Mouse (Mus musculus): Measurements from ENCODE around the gene Nphp4.

The Nphp4 gene

GRCm38 (mm10) chr4:152476427-152477023, at the start of gene Nphp4:
Nphp4 (plus strand) TSS chr4:152476706.
- DNase-seq, result peak; percentile 61

GRCm38 (mm10) chr4:152428259-152428658, 48.2 kb upstream of the Nphp4 start:
- no peak for DNase-seq

GRCm38 (mm10) chr4:152432308-152432707, 44.2 kb upstream of the Nphp4 start:
- DNase-seq, result peak; percentile 27

GRCm38 (mm10) chr4:152434836-152435235, 41.7 kb upstream of the Nphp4 start:
- peak; percentile 88 for DNase-seq

- DNase-seq, result peak; percentile 80
These were observed 41.3 kb upstream of the Nphp4 start for GRCm38 (mm10) chr4:152435255-152435654.

GRCm38 (mm10) chr4:152440882-152441281, 35.6 kb upstream of the Nphp4 start:
- DNase-seq, result no peak

- DNase-seq, result no peak
These were observed 35.0 kb upstream of the Nphp4 start for GRCm38 (mm10) chr4:152441536-152441935.

GRCm38 (mm10) chr4:152446178-152446577, 30.3 kb upstream of the Nphp4 start:
- DNase-seq, result no peak

- no peak for DNase-seq
These were observed 28.5 kb upstream of the Nphp4 start for GRCm38 (mm10) chr4:152447731-152448665.

- no peak for DNase-seq
These were observed 27.9 kb upstream of the Nphp4 start for GRCm38 (mm10) chr4:152448666-152449018.

GRCm38 (mm10) chr4:152451371-152451770, 25.1 kb upstream of the Nphp4 start:
- no peak for DNase-seq

- DNase-seq, result no peak
These were observed 23.4 kb upstream of the Nphp4 start for GRCm38 (mm10) chr4:152453079-152453478.

GRCm38 (mm10) chr4:152454153-152454552, 22.4 kb upstream of the Nphp4 start:
- DNase-seq, result no peak

GRCm38 (mm10) chr4:152456609-152457008, 19.9 kb upstream of the Nphp4 start:
- no peak for DNase-seq

GRCm38 (mm10) chr4:152457673-152458072, 18.8 kb upstream of the Nphp4 start:
- DNase-seq, result no peak

GRCm38 (mm10) chr4:152462516-152462915, 14.0 kb upstream of the Nphp4 start:
- no peak for DNase-seq

GRCm38 (mm10) chr4:152463147-152463546, 13.4 kb upstream of the Nphp4 start:
- DNase-seq, result no peak

GRCm38 (mm10) chr4:152465116-152465515, 11.4 kb upstream of the Nphp4 start:
- DNase-seq, result no peak

GRCm38 (mm10) chr4:152466601-152467000, 9.9 kb upstream of the Nphp4 start:
- no peak for DNase-seq

GRCm38 (mm10) chr4:152467951-152468350, 8.6 kb upstream of the Nphp4 start:
- DNase-seq, result no peak

GRCm38 (mm10) chr4:152475941-152476340, 565 bp upstream of the Nphp4 start:
- no peak for DNase-seq

- no peak for DNase-seq
These were observed 580 bp downstream of the Nphp4 start for GRCm38 (mm10) chr4:152477106-152477465.

- peak; percentile 100 for DNase-seq
These were observed 1.1 kb downstream of the Nphp4 start, which contains the start of gene Kcnab2 for GRCm38 (mm10) chr4:152477466-152478223. Kcnab2 (minus strand) TSS chr4:152477871.

GRCm38 (mm10) chr4:152478224-152478567, 1.7 kb downstream of the Nphp4 start:
- DNase-seq, result no peak
